ENCODE assay signal across 8 mouse cellular contexts in genomic region chr3:40685855-40686515, GRCm38 (mm10). TPM values are rescaled to one million over a fixed set of nuclear protein-coding genes. Genes with fewer than 3 reads are reported as not detected.
DNase-seq lines count a peak whose midpoint lies in the region; ATAC-seq and TF ChIP-seq lines count a peak whose summit lies in the region.

No protein-coding gene starts in this region.

- TF ChIP-seq POLR2A in liver, adult 2 months (IDR thresholded peaks at IDR 0.05; ENCODE audit: extremely low read depth, insufficient read depth, low read length): no peak

- H3K4me3 ChIP-seq in liver, adult 2 months (ENCODE audit: insufficient read depth, low read depth, low read length): no peak overlapping the region
- H3K4me3 ChIP-seq in liver, embryonic 12.5 days: no peak overlapping the region
- H3K4me3 ChIP-seq in hindbrain, embryonic 13.5 days: no peak overlapping the region
- H3K4me3 ChIP-seq in midbrain, postnatal 0 days (ENCODE audit: low read depth, low read length): no peak overlapping the region

- H3K36me3 ChIP-seq in liver, adult 2 months (ENCODE audit: control insufficient read depth, insufficient read depth, low read length): no peaks in the 10 kb centered on the region
- no peaks in the 10 kb centered on the region for H3K36me3 ChIP-seq in liver, embryonic 12.5 days
- H3K36me3 ChIP-seq in hindbrain, embryonic 13.5 days: peaks cover 4% of the 10 kb centered on the region; the same call in 1 of the 2 replicates
- H3K36me3 ChIP-seq in midbrain, postnatal 0 days (ENCODE audit: insufficient read depth, low read length): no peaks in the 10 kb centered on the region

- no peaks in the 10 kb centered on the region for H3K79me2 ChIP-seq in liver, adult 2 months (ENCODE audit: control insufficient read depth, insufficient read depth, low read length)

- no peak overlapping the region for H3K4me2 ChIP-seq in liver, embryonic 12.5 days
- H3K4me2 ChIP-seq in hindbrain, embryonic 13.5 days: no peak overlapping the region
- no peak overlapping the region for H3K4me2 ChIP-seq in midbrain, postnatal 0 days (ENCODE audit: low read depth, low read length, poor library complexity, severe bottlenecking)

- H3K4me1 ChIP-seq in liver, adult 2 months (ENCODE audit: control insufficient read depth, insufficient read depth, low read length): 0 out of 2 replicates have a peak, but pooled peaks cover 2% of the 10 kb centered on the region
- H3K4me1 ChIP-seq in liver, embryonic 12.5 days: 0 out of 2 replicates have a peak, but pooled peaks cover 7% of the 10 kb centered on the region
- H3K4me1 ChIP-seq in hindbrain, embryonic 13.5 days (replicated peaks): peaks cover 29% of the 10 kb centered on the region
- no peaks in the 10 kb centered on the region for H3K4me1 ChIP-seq in midbrain, postnatal 0 days (ENCODE audit: insufficient read depth, low read length)

- no peak for TF ChIP-seq CTCF in liver, adult 2 months (IDR thresholded peaks at IDR 0.05; ENCODE audit: low read depth, low read length)
- TF ChIP-seq CTCF in midbrain, postnatal 0 days (IDR thresholded peaks at IDR 0.05): no peak

- WGBS in liver, adult 2 months: 19% methylated on average over 3 of the region's 3 CpGs
- WGBS in liver, embryonic 12.5 days (ENCODE audit: insufficient replicate concordance): 66% methylated on average over 3 of the region's 3 CpGs
- WGBS in hindbrain, embryonic 13.5 days: 10% methylated on average over 3 of the region's 3 CpGs
- WGBS in midbrain, postnatal 0 days: 11% methylated on average over 3 of the region's 3 CpGs

- no peaks in the 10 kb centered on the region for H3K9me3 ChIP-seq in liver, embryonic 12.5 days (replicated peaks)
- no peaks in the 10 kb centered on the region for H3K9me3 ChIP-seq in hindbrain, embryonic 13.5 days
- no peaks in the 10 kb centered on the region for H3K9me3 ChIP-seq in midbrain, postnatal 0 days (ENCODE audit: low read length)

- ATAC-seq in liver, embryonic 12.5 days: no peak
- ATAC-seq in hindbrain, embryonic 13.5 days (ENCODE audit: low FRiP score): peak; percentile 78
- ATAC-seq in midbrain, postnatal 0 days (ENCODE audit: low FRiP score): no peak
- no peak for ATAC-seq in activated CD4-positive, CD25-positive, alpha-beta regulatory T cell, adult 4 months

- no peak overlapping the region for H3K27ac ChIP-seq in liver, adult 2 months (replicated peaks; ENCODE audit: insufficient read depth, low read depth, low read length)
- no peak overlapping the region for H3K27ac ChIP-seq in liver, embryonic 12.5 days
- H3K27ac ChIP-seq in hindbrain, embryonic 13.5 days: peak overlapping the region; percentile 63
- H3K27ac ChIP-seq in midbrain, postnatal 0 days (ENCODE audit: low read depth, low read length): no peak overlapping the region

- peak; percentile 81 for DNase-seq in liver, adult 2 months (ENCODE audit: extremely low read depth, low read depth, low spot score)
- peak; percentile 77 for DNase-seq in embryo, embryonic 10.5 days (ENCODE audit: low spot score)
- peak; percentile 47 for DNase-seq in midbrain, postnatal 0 days (ENCODE audit: low spot score)
- DNase-seq in heart, adult 11 months: no peak
- no peak for DNase-seq in T-cell, adult 2 months (ENCODE audit: low spot score)

- no peaks in the 10 kb centered on the region for H3K27me3 ChIP-seq in liver, adult 2 months (ENCODE audit: control insufficient read depth, insufficient read depth, low read length)
- no peaks in the 10 kb centered on the region for H3K27me3 ChIP-seq in liver, embryonic 12.5 days (replicated peaks)
- H3K27me3 ChIP-seq in hindbrain, embryonic 13.5 days: no peaks in the 10 kb centered on the region
- H3K27me3 ChIP-seq in midbrain, postnatal 0 days (ENCODE audit: insufficient read depth, low read length): no peaks in the 10 kb centered on the region

- no peak overlapping the region for H3K9ac ChIP-seq in liver, adult 2 months (ENCODE audit: low read depth, low read length)
- no peak overlapping the region for H3K9ac ChIP-seq in liver, embryonic 12.5 days
- no peak overlapping the region for H3K9ac ChIP-seq in hindbrain, embryonic 13.5 days
- H3K9ac ChIP-seq in midbrain, postnatal 0 days (replicated peaks; ENCODE audit: low read length, poor library complexity, severe bottlenecking): no peak overlapping the region

RNA-seq across cellular contexts. Expression of gene Slc25a31, which starts 22.7 kb away (rescaled TPM):
- total RNA-seq in liver, adult 2 months (2014; rRNA removed): 0.07 TPM in 1 of 2 replicates, not detected in the other
- 0.07 TPM in 1 of 2 replicates, not detected in the other for polyA plus RNA-seq in liver, adult 2 months (2012; rRNA removed)
- 0.08 and 0.13 TPM in 2 replicates for polyA plus RNA-seq in liver, embryonic 12.5 days (2016; fragmentation: Nextera tagmentation; extraction: Ambion mirVana)
- 0.27 and 0.41 TPM in 2 replicates for polyA plus RNA-seq in hindbrain, embryonic 13.5 days (2015; fragmentation: Nextera tagmentation; extraction: Ambion mirVana)
- 0.49 TPM in 1 of 2 replicates, not detected in the other for total RNA-seq in midbrain, postnatal 0 days (2014; rRNA removed)
- polyA plus RNA-seq in midbrain, postnatal 0 days (2015; fragmentation: Nextera tagmentation; extraction: Ambion mirVana): 0.09 and 0.50 TPM in 2 replicates
- polyA plus RNA-seq in activated CD4-positive, CD25-positive, alpha-beta regulatory T cell, adult 4 months (2017; shearing (Covaris generic)): not detected

RNA-seq across cellular contexts. Expression of gene Hspa4l, which starts 58.3 kb away (rescaled TPM):
- 10.3 and 10.5 TPM in 2 replicates for total RNA-seq in liver, adult 2 months (2014; rRNA removed)
- 6.9 and 7.1 TPM in 2 replicates for polyA plus RNA-seq in liver, adult 2 months (2012; rRNA removed)
- 20.9 and 23.2 TPM in 2 replicates for polyA plus RNA-seq in liver, embryonic 12.5 days (2016; fragmentation: Nextera tagmentation; extraction: Ambion mirVana)
- 57.1 and 64.8 TPM in 2 replicates for polyA plus RNA-seq in hindbrain, embryonic 13.5 days (2015; fragmentation: Nextera tagmentation; extraction: Ambion mirVana)
- total RNA-seq in midbrain, postnatal 0 days (2014; rRNA removed): 33.2 and 39.5 TPM in 2 replicates
- polyA plus RNA-seq in midbrain, postnatal 0 days (2015; fragmentation: Nextera tagmentation; extraction: Ambion mirVana): 38.8 and 43.1 TPM in 2 replicates
- polyA plus RNA-seq in activated CD4-positive, CD25-positive, alpha-beta regulatory T cell, adult 4 months (2017; shearing (Covaris generic)): 10 to 100 TPM; 24.8 to 28.5 TPM

Comparison
In these comparisons a context has a peak if more than half of its experiments do, and no peak if none do; other contexts are left out.
1. DNase-seq: peak in liver, adult 2 months (single experiment), embryo, embryonic 10.5 days (single experiment) and midbrain, postnatal 0 days (single experiment); none in heart, adult 11 months (single experiment) and T-cell, adult 2 months (single experiment).